Mouse (Mus musculus): Measurements from ENCODE around the gene Fubp1. TPM values are rescaled to one million over a fixed set of nuclear protein-coding genes. Genes with fewer than 3 reads are reported as not detected.
"Not testable (repeated sequence)": the region's sequence is repeated elsewhere in the genome, so short reads cannot be mapped to it uniquely, and the experiment has no call there.

Gene Fubp1
- polyA plus RNA-seq, 1 experiment: 142 TPM

GRCm38 (mm10) chr3:152245273-152245910, 35.2 kb downstream of the Fubp1 start:
- no peaks in the 10 kb centered on the region for H3K4me1 ChIP-seq (ENCODE audit: control insufficient read depth, insufficient read depth, low read length)
- TF ChIP-seq CTCF (IDR thresholded peaks at IDR 0.05; ENCODE audit: borderline replicate concordance, insufficient read depth, low read length) (no peak), POLR2A (IDR thresholded peaks at IDR 0.05; ENCODE audit: low read depth, low read length) (no peak)
- H3K4me3 ChIP-seq (ENCODE audit: insufficient read depth, low read length): no peak overlapping the region
- no peak overlapping the region for H3K27ac ChIP-seq (ENCODE audit: insufficient read depth, low read length)

DNA sequence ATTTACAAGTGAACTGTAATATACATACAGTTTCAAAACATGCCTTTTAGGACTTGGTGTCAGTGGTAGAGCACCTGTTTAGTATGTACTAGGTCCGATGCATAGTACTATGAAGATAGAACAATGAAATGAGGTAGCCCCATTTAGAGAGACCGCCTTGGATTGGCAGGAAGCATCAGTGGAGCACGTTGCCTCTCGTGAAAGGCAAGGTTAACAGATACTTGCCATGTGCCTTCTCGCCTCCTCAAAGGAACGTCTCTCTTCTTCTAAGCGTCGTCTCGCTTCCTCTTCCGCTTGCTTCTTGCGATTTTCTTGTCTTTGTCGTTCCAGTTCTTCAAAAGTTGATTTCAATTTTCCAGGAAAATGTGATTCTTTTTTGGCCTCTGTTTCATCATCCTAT, 37.5 kb downstream of the Fubp1 start:
- H3K4me1 ChIP-seq (ENCODE audit: control insufficient read depth, insufficient read depth, low read length): no peaks in the 10 kb centered on the region
- no peak for TF ChIP-seq CTCF (IDR thresholded peaks at IDR 0.05; ENCODE audit: borderline replicate concordance, insufficient read depth, low read length)
- no peak for TF ChIP-seq POLR2A (IDR thresholded peaks at IDR 0.05; ENCODE audit: low read depth, low read length)
- no peak overlapping the region for H3K4me3 ChIP-seq (ENCODE audit: insufficient read depth, low read length)
- no peak overlapping the region for H3K27ac ChIP-seq (ENCODE audit: insufficient read depth, low read length)

DNA sequence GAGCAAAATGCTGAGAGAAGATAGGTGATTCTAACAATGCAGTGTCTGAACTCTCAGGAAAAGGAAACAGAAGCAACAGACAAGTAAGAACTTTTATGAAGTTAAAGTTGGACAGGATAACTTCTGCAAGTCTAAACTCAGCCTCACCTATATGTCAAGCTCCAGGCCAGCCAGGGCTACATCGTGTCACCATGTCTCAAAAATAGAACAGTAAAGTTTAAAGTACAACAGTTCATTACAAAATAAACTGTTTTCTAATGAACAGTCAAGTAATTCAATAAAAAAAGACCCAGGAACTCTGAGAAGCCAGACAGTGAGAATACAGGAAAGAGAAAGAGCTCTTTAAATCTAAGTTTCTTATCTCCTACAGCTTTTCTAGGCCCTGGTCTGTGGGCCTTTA, 40.3 kb downstream of the Fubp1 start:
- Histone ChIP-seq H3K27ac (ENCODE audit: insufficient read depth, low read length) (no peak overlapping the region), H3K4me3 (ENCODE audit: insufficient read depth, low read length) (no peak overlapping the region), H3K4me1 (ENCODE audit: control insufficient read depth, insufficient read depth, low read length) (no peaks in the 10 kb centered on the region)
- TF ChIP-seq CTCF (IDR thresholded peaks at IDR 0.05; ENCODE audit: borderline replicate concordance, insufficient read depth, low read length): no peak
- TF ChIP-seq POLR2A (IDR thresholded peaks at IDR 0.05; ENCODE audit: low read depth, low read length): no peak

DNA sequence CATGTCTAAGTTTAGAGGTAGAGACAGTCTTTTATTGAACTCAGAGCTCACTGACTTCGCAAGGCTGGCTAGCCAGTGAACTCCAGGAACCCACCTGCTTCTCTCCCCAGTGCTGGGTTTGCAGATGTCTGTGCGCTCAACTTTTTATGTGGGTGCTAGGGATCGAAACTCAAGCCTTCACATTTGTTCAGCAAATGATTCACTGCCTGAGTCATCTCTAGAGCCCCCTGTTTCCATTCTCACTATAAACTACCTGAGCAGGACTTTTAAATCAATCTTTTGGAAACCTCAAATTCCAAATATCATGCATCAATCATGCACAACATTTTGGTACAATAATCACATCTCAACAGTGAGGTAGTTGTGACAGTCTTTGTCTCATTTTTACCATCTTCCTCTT, 47.3 kb downstream of the Fubp1 start:
- TF ChIP-seq CTCF (IDR thresholded peaks at IDR 0.05; ENCODE audit: borderline replicate concordance, insufficient read depth, low read length) (no peak), POLR2A (IDR thresholded peaks at IDR 0.05; ENCODE audit: low read depth, low read length) (no peak)
- Histone ChIP-seq H3K27ac (ENCODE audit: insufficient read depth, low read length) (no peak overlapping the region), H3K4me3 (ENCODE audit: insufficient read depth, low read length) (no peak overlapping the region), H3K4me1 (ENCODE audit: control insufficient read depth, insufficient read depth, low read length) (0 out of 2 replicates have a peak, but pooled peaks cover 2% of the 10 kb centered on the region)

- not testable (repeated sequence) for H3K27ac ChIP-seq (ENCODE audit: insufficient read depth, low read length); H3K4me1 ChIP-seq (ENCODE audit: control insufficient read depth, insufficient read depth, low read length); H3K4me3 ChIP-seq (ENCODE audit: insufficient read depth, low read length)
These were observed 49.2 kb downstream of the Fubp1 start for GRCm38 (mm10) chr3:152259409-152259808.

DNA sequence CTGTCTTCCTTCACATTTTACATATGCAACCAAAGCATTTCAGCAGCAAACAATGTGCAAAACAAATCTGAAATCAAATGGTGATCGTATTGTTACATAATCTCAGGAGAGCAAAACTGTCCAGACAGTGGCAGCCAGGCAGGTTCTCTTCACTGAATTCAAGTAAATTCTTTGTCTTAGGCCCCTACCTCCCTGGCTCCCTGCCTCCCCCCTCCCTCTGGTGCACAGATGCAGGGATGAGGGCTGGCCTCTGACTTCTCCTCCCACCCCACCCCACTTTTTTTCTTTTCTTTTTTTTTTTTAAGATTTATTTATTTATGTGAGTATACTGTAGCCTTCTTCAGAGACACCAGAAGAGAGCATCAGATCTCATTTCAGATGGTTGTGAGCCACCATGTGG, 50.1 kb downstream of the Fubp1 start:
- H3K4me1 ChIP-seq (ENCODE audit: control insufficient read depth, insufficient read depth, low read length): 0 out of 2 replicates have a peak, but pooled peaks cover 2% of the 10 kb centered on the region
- no peak overlapping the region for H3K4me3 ChIP-seq (ENCODE audit: insufficient read depth, low read length)
- no peak overlapping the region for H3K27ac ChIP-seq (ENCODE audit: insufficient read depth, low read length)
- TF ChIP-seq POLR2A (IDR thresholded peaks at IDR 0.05; ENCODE audit: low read depth, low read length): no peak
- TF ChIP-seq CTCF (IDR thresholded peaks at IDR 0.05; ENCODE audit: borderline replicate concordance, insufficient read depth, low read length): no peak

GRCm38 (mm10) chr3:152261436-152261835, 51.2 kb downstream of the Fubp1 start:
- H3K4me1 ChIP-seq (ENCODE audit: control insufficient read depth, insufficient read depth, low read length): 0 out of 2 replicates have a peak, but pooled peaks cover 2% of the 10 kb centered on the region
- TF ChIP-seq CTCF (IDR thresholded peaks at IDR 0.05; ENCODE audit: borderline replicate concordance, insufficient read depth, low read length): no peak
- no peak for TF ChIP-seq POLR2A (IDR thresholded peaks at IDR 0.05; ENCODE audit: low read depth, low read length)
- H3K27ac ChIP-seq (ENCODE audit: insufficient read depth, low read length): no peak overlapping the region
- H3K4me3 ChIP-seq (ENCODE audit: insufficient read depth, low read length): no peak overlapping the region

DNA sequence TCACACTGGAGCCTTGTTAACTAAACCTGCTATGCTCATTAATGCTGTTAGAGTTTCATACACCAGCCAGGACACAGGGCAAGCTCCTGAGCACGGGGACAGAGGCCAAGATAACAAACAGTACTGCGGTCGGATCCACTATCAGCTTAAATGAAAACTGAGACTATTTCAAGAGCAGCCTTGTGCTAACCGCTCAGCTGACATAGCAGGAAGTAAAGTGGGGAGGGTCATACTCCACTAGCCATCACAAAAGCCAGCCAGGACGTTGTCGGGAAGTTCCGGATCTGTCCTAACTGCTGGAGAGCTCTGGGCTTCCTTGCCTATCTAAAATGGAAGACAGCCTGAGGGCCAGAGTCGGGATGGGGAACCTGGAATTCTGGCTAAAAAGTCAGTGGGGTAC, 51.7 kb downstream of the Fubp1 start:
- TF ChIP-seq POLR2A (IDR thresholded peaks at IDR 0.05; ENCODE audit: low read depth, low read length): no peak
- TF ChIP-seq CTCF (IDR thresholded peaks at IDR 0.05; ENCODE audit: borderline replicate concordance, insufficient read depth, low read length): no peak
- no peak overlapping the region for H3K4me3 ChIP-seq (ENCODE audit: insufficient read depth, low read length)

DNA sequence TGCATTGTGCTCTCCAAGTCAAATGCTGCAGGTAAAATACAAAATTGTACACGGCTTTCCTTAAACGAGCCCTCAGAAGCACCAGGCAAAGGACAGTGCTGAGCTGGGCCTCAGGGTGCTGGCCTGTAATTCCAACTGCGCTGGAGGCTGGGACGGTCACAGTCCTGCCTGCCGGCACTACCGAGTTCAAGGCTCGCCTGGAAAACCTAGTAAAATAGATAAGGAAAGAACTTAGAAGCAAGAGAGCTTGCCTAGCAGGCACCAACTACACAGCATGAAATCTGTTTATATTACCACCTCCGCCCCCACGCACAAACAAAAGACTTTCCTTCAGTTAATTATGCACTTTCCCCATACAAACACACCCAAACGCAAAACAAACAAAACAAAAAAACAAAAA, 54.2 kb downstream of the Fubp1 start:
- Histone ChIP-seq H3K4me1 (ENCODE audit: control insufficient read depth, insufficient read depth, low read length) (0 out of 2 replicates have a peak, but pooled peaks cover 2% of the 10 kb centered on the region), H3K27ac (ENCODE audit: insufficient read depth, low read length) (peak overlapping the region; percentile 78; the same call in 1 of the 2 replicates), H3K4me3 (ENCODE audit: insufficient read depth, low read length) (peak overlapping the region; percentile 19; the same call in 1 of the 2 replicates)
- TF ChIP-seq CTCF (IDR thresholded peaks at IDR 0.05; ENCODE audit: borderline replicate concordance, insufficient read depth, low read length): no peak
- 0 out of 2 replicates have a peak, but pooled peaks have one; percentile 2 for TF ChIP-seq POLR2A (IDR thresholded peaks at IDR 0.05; ENCODE audit: low read depth, low read length)

More for the DNA sequence above, 51.7 kb downstream of the Fubp1 start:
- H3K27ac ChIP-seq (ENCODE audit: insufficient read depth, low read length): no peak overlapping the region
- 0 out of 2 replicates have a peak, but pooled peaks cover 2% of the 10 kb centered on the region for H3K4me1 ChIP-seq (ENCODE audit: control insufficient read depth, insufficient read depth, low read length)

DNA sequence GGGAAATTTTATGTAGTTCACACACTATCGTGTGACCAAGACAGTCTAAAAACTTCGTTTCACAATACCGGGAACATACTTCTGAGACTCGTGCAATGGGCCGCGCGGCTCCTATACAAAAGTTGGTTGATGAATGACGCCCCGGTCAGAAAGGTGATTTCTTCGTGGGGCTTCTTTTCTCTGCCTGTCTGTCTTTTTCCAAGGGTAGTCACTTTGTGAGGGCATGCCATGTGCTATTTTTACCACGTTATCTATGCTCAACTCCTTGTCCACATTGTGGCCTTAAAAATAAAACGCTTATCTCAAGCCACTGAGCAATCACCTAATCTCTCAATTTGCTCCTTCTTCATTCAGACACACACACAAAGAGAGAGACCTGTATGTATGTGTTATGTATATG, 54.6 kb downstream of the Fubp1 start:
- TF ChIP-seq POLR2A (IDR thresholded peaks at IDR 0.05; ENCODE audit: low read depth, low read length): peak; percentile 8; the same call in 1 of the 2 replicates
- no peak for TF ChIP-seq CTCF (IDR thresholded peaks at IDR 0.05; ENCODE audit: borderline replicate concordance, insufficient read depth, low read length)
- Histone ChIP-seq H3K4me3 (ENCODE audit: insufficient read depth, low read length) (peak overlapping the region; percentile 69), H3K27ac (ENCODE audit: insufficient read depth, low read length) (peak overlapping the region; percentile 78), H3K4me1 (ENCODE audit: control insufficient read depth, insufficient read depth, low read length) (0 out of 2 replicates have a peak, but pooled peaks cover 2% of the 10 kb centered on the region)
